Mouse (Mus musculus): ENCODE results near the gene Sult6b1. TPM values are rescaled to one million over a fixed set of nuclear protein-coding genes. Genes with fewer than 3 reads are reported as not detected.

Gene Sult6b1
- polyA plus RNA-seq, 1 experiment = not detected

- Histone ChIP-seq H3K4me3 (ENCODE audit: low read depth, low read length) (peak within 1 kb of the TSS; percentile 64), H3K27me3 (ENCODE audit: control insufficient read depth, insufficient read depth, low read length) (no peaks in the 10 kb centered on the region), H3K36me3 (ENCODE audit: control insufficient read depth, insufficient read depth, low read length) (peaks cover 20% of the 10 kb centered on the region), H3K4me1 (ENCODE audit: control insufficient read depth, insufficient read depth, insufficient read length, low read length) (0 out of 2 replicates have a peak, but pooled peaks cover 2% of the 10 kb centered on the region), H3K27ac (ENCODE audit: insufficient read depth, low read depth, low read length) (no peak within 1 kb of the TSS)
- TF ChIP-seq CTCF (IDR thresholded peaks at IDR 0.05; ENCODE audit: extremely low read depth, insufficient read length, insufficient replicate concordance, low read depth, low read length) (no peak), POLR2A (IDR thresholded peaks at IDR 0.05; ENCODE audit: low read depth, low read length) (peak; percentile 28; the same call in 1 of the 2 replicates)
- under 1% methylated on average over 45 of the region's 45 CpGs for WGBS
These were observed 29.9 kb upstream of the Sult6b1 start, which contains the start of the genes Cebpz and Ndufaf7 for GRCm38 (mm10) chr17:78936466-78937228. Gene Cebpz (minus strand): TSS chr17:78937066. Gene Ndufaf7 (plus strand): TSS chr17:78937136.

- WGBS = 59% methylated on average over 2 of the region's 2 CpGs
- peaks cover 20% of the 10 kb centered on the region for H3K36me3 ChIP-seq (ENCODE audit: control insufficient read depth, insufficient read depth, low read length)
- H3K4me1 ChIP-seq (ENCODE audit: control insufficient read depth, insufficient read depth, insufficient read length, low read length) = 0 out of 2 replicates have a peak, but pooled peaks cover 2% of the 10 kb centered on the region
- no peaks in the 10 kb centered on the region for H3K27me3 ChIP-seq (ENCODE audit: control insufficient read depth, insufficient read depth, low read length)
- no peak overlapping the region for H3K27ac ChIP-seq (ENCODE audit: insufficient read depth, low read depth, low read length)
- peak overlapping the region; percentile 27; the same call in 1 of the 2 replicates for H3K4me3 ChIP-seq (ENCODE audit: low read depth, low read length)
- TF ChIP-seq CTCF (IDR thresholded peaks at IDR 0.05; ENCODE audit: extremely low read depth, insufficient read length, insufficient replicate concordance, low read depth, low read length) = no peak
- no peak for TF ChIP-seq POLR2A (IDR thresholded peaks at IDR 0.05; ENCODE audit: low read depth, low read length)
These were observed 29.1 kb upstream of the Sult6b1 start for GRCm38 (mm10) chr17:78935857-78936256.

- Histone ChIP-seq H3K27me3 (ENCODE audit: control insufficient read depth, insufficient read depth, low read length) (no peaks in the 10 kb centered on the region), H3K36me3 (ENCODE audit: control insufficient read depth, insufficient read depth, low read length) (peaks cover 27% of the 10 kb centered on the region), H3K27ac (ENCODE audit: insufficient read depth, low read depth, low read length) (no peak overlapping the region), H3K4me3 (ENCODE audit: low read depth, low read length) (no peak overlapping the region), H3K4me1 (ENCODE audit: control insufficient read depth, insufficient read depth, insufficient read length, low read length) (no peaks in the 10 kb centered on the region; the same call in 1 of the 2 replicates)
- WGBS = 42% methylated on average over 6 of the region's 6 CpGs
- TF ChIP-seq POLR2A (IDR thresholded peaks at IDR 0.05; ENCODE audit: low read depth, low read length) = no peak
- no peak for TF ChIP-seq CTCF (IDR thresholded peaks at IDR 0.05; ENCODE audit: extremely low read depth, insufficient read length, insufficient replicate concordance, low read depth, low read length)
These were observed 10.9 kb upstream of the Sult6b1 start for GRCm38 (mm10) chr17:78917696-78918095.

DNA sequence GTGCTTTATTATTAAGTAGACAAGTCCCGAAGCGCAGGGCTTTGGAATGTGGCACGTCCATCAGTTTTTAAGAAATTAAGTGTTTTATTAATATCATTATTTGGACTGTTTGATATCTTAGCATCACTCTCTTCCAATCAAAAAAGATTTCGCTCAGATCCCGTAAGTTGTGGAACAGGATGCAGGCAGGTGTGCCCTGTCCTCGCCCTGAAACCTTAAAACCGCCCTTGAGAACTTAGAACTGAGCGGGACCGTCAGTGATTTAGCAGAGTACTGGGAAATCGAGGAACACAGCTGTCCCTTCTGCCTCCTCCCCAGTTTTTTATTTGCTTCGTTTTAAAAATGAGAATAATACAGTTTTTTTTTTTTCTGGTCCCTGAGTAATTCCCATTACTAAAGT is 10.1 kb upstream of the Sult6b1 start:
- Histone ChIP-seq H3K4me1 (ENCODE audit: control insufficient read depth, insufficient read depth, insufficient read length, low read length) (no peaks in the 10 kb centered on the region; the same call in 1 of the 2 replicates), H3K4me3 (ENCODE audit: low read depth, low read length) (peak overlapping the region; percentile 79), H3K36me3 (ENCODE audit: control insufficient read depth, insufficient read depth, low read length) (peaks cover 19% of the 10 kb centered on the region), H3K27ac (ENCODE audit: insufficient read depth, low read depth, low read length) (peak overlapping the region; percentile 59), H3K27me3 (ENCODE audit: control insufficient read depth, insufficient read depth, low read length) (no peaks in the 10 kb centered on the region)
- no peak for TF ChIP-seq CTCF (IDR thresholded peaks at IDR 0.05; ENCODE audit: extremely low read depth, insufficient read length, insufficient replicate concordance, low read depth, low read length)
- WGBS = under 1% methylated on average over 11 of the region's 11 CpGs

GRCm38 (mm10) chr17:78916369-78916813 is 9.6 kb upstream of the Sult6b1 start, which contains the start of gene Cebpzos:
Gene Cebpzos (plus strand): TSS chr17:78916500.
- TF ChIP-seq CTCF (IDR thresholded peaks at IDR 0.05; ENCODE audit: extremely low read depth, insufficient read length, insufficient replicate concordance, low read depth, low read length) = no peak
- peak; percentile 48 for TF ChIP-seq POLR2A (IDR thresholded peaks at IDR 0.05; ENCODE audit: low read depth, low read length)
- Histone ChIP-seq H3K36me3 (ENCODE audit: control insufficient read depth, insufficient read depth, low read length) (peaks cover 15% of the 10 kb centered on the region), H3K27ac (ENCODE audit: insufficient read depth, low read depth, low read length) (peak within 1 kb of the TSS; percentile 59), H3K4me3 (ENCODE audit: low read depth, low read length) (peak within 1 kb of the TSS; percentile 79), H3K4me1 (ENCODE audit: control insufficient read depth, insufficient read depth, insufficient read length, low read length) (no peaks in the 10 kb centered on the region; the same call in 1 of the 2 replicates), H3K27me3 (ENCODE audit: control insufficient read depth, insufficient read depth, low read length) (no peaks in the 10 kb centered on the region)
- under 1% methylated on average over 37 of the region's 37 CpGs for WGBS

DNA sequence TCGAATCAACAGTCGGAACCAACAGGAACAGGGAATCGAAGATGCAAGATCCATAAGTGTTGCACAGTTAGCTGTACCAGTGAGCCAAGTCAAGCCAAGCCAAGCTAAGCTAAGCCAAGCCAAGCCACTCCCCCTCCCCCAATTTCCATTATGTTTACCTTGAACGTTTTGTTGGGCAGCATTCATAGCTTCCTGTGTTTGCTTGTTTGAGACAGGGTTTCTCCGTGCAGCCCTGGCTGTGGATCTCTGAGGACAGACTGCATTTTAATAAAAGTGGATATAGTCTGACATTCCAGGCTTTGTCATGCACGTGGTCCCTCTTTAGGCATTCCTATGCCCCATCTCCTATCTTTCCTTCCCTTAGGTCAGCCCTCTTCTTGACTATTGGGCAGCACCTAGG is 9.0 kb upstream of the Sult6b1 start:
- peaks cover 10% of the 10 kb centered on the region for H3K36me3 ChIP-seq (ENCODE audit: control insufficient read depth, insufficient read depth, low read length)
- TF ChIP-seq CTCF (IDR thresholded peaks at IDR 0.05; ENCODE audit: extremely low read depth, insufficient read length, insufficient replicate concordance, low read depth, low read length) (no peak), POLR2A (IDR thresholded peaks at IDR 0.05; ENCODE audit: low read depth, low read length) (no peak)
- H3K27ac ChIP-seq (ENCODE audit: insufficient read depth, low read depth, low read length) = no peak overlapping the region
- H3K4me1 ChIP-seq (ENCODE audit: control insufficient read depth, insufficient read depth, insufficient read length, low read length) = no peaks in the 10 kb centered on the region; the same call in 1 of the 2 replicates
- 50% methylated on average over 6 of the region's 6 CpGs for WGBS
- peak overlapping the region; percentile 79; the same call in 1 of the 2 replicates for H3K4me3 ChIP-seq (ENCODE audit: low read depth, low read length)
- H3K27me3 ChIP-seq (ENCODE audit: control insufficient read depth, insufficient read depth, low read length) = no peaks in the 10 kb centered on the region

DNA sequence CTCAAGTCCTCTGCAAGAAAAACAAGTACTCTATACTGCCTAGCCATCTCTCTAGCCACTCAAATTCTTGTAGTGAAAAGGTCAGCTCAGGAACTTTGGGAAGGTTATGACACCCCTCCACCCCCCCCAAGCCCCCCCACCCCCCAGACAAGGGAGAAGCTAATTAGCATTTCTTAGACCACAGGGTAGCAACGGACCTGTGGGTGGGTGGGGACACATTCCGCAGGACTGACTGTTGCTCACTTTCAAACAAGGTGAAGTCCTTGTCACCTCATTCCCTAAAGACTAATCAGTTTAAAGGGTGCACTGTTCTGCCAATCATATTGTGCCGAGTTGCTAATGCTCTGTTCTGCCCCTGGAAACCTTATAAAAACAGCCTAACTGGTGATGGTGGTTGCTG is 7.1 kb upstream of the Sult6b1 start:
- Histone ChIP-seq H3K27ac (ENCODE audit: insufficient read depth, low read depth, low read length) (no peak overlapping the region), H3K36me3 (ENCODE audit: control insufficient read depth, insufficient read depth, low read length) (no peaks in the 10 kb centered on the region), H3K4me3 (ENCODE audit: low read depth, low read length) (no peak overlapping the region), H3K27me3 (ENCODE audit: control insufficient read depth, insufficient read depth, low read length) (no peaks in the 10 kb centered on the region), H3K4me1 (ENCODE audit: control insufficient read depth, insufficient read depth, insufficient read length, low read length) (peaks cover 1% of the 10 kb centered on the region; the same call in 1 of the 2 replicates)
- 72% methylated on average over 3 of the region's 3 CpGs for WGBS
- TF ChIP-seq CTCF (IDR thresholded peaks at IDR 0.05; ENCODE audit: extremely low read depth, insufficient read length, insufficient replicate concordance, low read depth, low read length) (no peak), POLR2A (IDR thresholded peaks at IDR 0.05; ENCODE audit: low read depth, low read length) (no peak)

Data from small intestine, adult 2 months (tissue).